Mouse (Mus musculus) heart, embryonic 13.5 days (tissue): ENCODE data around the gene Col4a3bp. TPM values are rescaled to one million over a fixed set of nuclear protein-coding genes. Genes with fewer than 3 reads are reported as not detected.
A peak's percentile ranks its signal among the peaks of the same experiment; 100 is the strongest.
"Not testable (repeated sequence)": the region's sequence is repeated elsewhere in the genome, so short reads cannot be mapped to it uniquely, and the experiment has no call there.

ENCODE experiments used
- ATAC-seq: fragments of 200-750 bp; cut with Nextera tagmentation; 2 replicates; pipeline ENCODE4 v1.8.0; 2017; ENCODE audit warnings: moderate TSS enrichment; ENCODE audit not compliant: insufficient number of reproducible peaks, low FRiP score, low TSS enrichment; ENCODE audit errors: extremely low read depth
- H3K27ac ChIP-seq: fragments of 300-500 bp; sonication (generic); replicated peaks from 2 replicates; pipeline ENCODE4 v1.5.1; 2015; ENCODE audit warnings: moderate library complexity, mild to moderate bottlenecking, inconsistent platforms
- H3K27me3 ChIP-seq: fragments of 300-500 bp; sonication (generic); replicated peaks from 2 replicates; pipeline ENCODE4 v1.6.1; 2015; ENCODE audit warnings: mild to moderate bottlenecking, inconsistent platforms
- H3K36me3 ChIP-seq: fragments of 300-500 bp; sonication (generic); 2 replicates; pipeline ENCODE4 v1.6.1; 2015; ENCODE audit warnings: mild to moderate bottlenecking, inconsistent platforms
- H3K4me1 ChIP-seq: fragments of 300-500 bp; sonication (generic); 2 replicates; pipeline ENCODE4 v1.6.1; 2015; ENCODE audit warnings: inconsistent platforms
- H3K4me2 ChIP-seq: fragments of 300-500 bp; sonication (generic); 2 replicates; pipeline ENCODE4 v1.6.1; 2015; ENCODE audit warnings: inconsistent platforms, mild to moderate bottlenecking, moderate library complexity
- H3K4me3 ChIP-seq: fragments of 300-500 bp; sonication (generic); 2 replicates; pipeline ENCODE4 v1.5.1; 2015; ENCODE audit warnings: moderate library complexity, mild to moderate bottlenecking, inconsistent platforms
- H3K9ac ChIP-seq: fragments of 300-500 bp; sonication (generic); 2 replicates; pipeline ENCODE4 v1.6.1; 2015; ENCODE audit warnings: inconsistent platforms, mild to moderate bottlenecking, moderate library complexity
- H3K9me3 ChIP-seq: fragments of 300-500 bp; sonication (generic); 2 replicates; pipeline ENCODE4 v1.6.1; 2016; ENCODE audit warnings: inconsistent platforms
- WGBS: fragments of 180-500 bp; shearing (Covaris S2); methylation state at CpG from one replicate; pipeline ENCODE4 v1.1.7; 2015; ENCODE audit warnings: mixed read lengths; 5-methylcytosine and 5-hydroxymethylcytosine counted together
- polyA plus RNA-seq: library from polyadenylated mRNA; unstranded; fragments of >200 nt; fragmentation: Nextera tagmentation; extraction: Ambion mirVana; gene quantifications from 2 replicates; pipeline ENCODE4 v1.2.1, GENCODE M21; 2015

Gene Col4a3bp
- polyA plus RNA-seq, 1 experiment from 2014 or later: 6.9 TPM

DNA sequence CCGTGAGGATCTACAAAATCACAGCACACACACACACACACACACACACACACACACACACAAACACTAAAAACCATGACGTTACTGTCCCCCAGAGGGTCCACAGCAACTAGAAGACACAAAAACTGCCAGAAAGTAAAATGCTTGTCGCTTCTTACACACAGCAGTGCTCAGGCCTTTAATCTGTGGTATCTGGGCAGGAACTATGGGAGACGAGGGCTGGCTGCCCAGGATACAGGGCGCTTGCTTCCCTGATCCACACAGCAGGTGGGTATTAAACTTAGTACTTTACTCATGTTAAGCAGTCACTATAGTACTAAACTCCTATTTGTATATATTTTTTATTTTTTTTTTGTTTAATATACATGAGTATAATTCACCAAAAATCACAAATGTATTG is 103.4 kb downstream of the Col4a3bp start:
- WGBS: 60% methylated on average over 5 of the region's 5 CpGs
- no peak overlapping the region for H3K4me2 ChIP-seq
- no peak for ATAC-seq

DNA sequence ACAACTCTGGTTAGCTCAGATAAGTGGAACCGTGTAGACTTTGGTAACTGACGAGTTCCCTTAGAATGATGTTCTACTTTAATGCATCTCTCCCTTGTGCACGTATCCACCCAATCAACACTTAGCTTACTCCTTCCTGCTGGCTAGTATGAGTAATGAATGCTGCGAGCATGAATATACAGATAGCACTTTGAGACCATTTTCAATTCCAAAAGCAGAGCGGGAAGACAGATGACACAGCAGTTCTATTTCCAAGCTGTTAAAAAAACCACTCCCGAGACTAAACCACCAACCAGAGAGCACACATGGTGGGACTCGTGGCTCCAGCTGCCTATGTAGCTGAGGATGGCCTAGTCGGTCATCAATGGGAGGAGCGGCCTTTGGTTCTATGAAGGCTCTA is 110.6 kb downstream of the Col4a3bp start:
- Histone ChIP-seq H3K9me3 (no peaks in the 10 kb centered on the region), H3K9ac (no peak overlapping the region), H3K4me2 (no peak overlapping the region), H3K4me1 (no peaks in the 10 kb centered on the region), H3K27me3 (no peaks in the 10 kb centered on the region), H3K27ac (no peak overlapping the region), H3K36me3 (peaks cover 97% of the 10 kb centered on the region), H3K4me3 (no peak overlapping the region)
- no peak for ATAC-seq
- WGBS: 86% methylated on average over 9 of the region's 9 CpGs

More for the DNA sequence above, 103.4 kb downstream of the Col4a3bp start:
- Histone ChIP-seq H3K27me3 (no peaks in the 10 kb centered on the region), H3K36me3 (peaks cover 47% of the 10 kb centered on the region), H3K9ac (no peak overlapping the region), H3K9me3 (no peaks in the 10 kb centered on the region), H3K27ac (no peak overlapping the region), H3K4me1 (no peaks in the 10 kb centered on the region), H3K4me3 (no peak overlapping the region)

DNA sequence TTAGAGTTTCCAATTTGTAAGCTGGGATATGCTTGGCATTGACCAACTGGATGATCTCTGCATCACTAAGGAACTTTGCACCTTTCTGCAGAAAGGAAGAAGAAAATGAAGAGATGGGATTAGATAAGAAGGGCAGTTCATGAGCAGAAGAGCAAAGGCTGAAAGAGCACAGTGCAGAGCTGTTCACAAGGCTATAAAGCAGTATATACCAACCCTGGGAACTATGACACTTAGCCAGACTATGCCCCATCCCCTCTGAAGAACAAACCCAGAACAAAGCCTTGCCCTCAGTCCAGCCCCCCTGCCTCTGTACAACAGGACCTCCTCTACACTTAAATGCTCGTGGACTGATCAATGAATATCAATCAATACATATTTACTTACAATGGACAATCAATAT is 114.3 kb downstream of the Col4a3bp start:
- Histone ChIP-seq H3K27me3 (no peaks in the 10 kb centered on the region), H3K27ac (no peak overlapping the region), H3K4me3 (no peak overlapping the region), H3K36me3 (peaks cover 96% of the 10 kb centered on the region), H3K9ac (no peak overlapping the region), H3K4me1 (no peaks in the 10 kb centered on the region), H3K9me3 (no peaks in the 10 kb centered on the region), H3K4me2 (no peak overlapping the region)
- WGBS: 76% methylated on average over 1 of the region's 1 CpGs
- no peak for ATAC-seq

DNA sequence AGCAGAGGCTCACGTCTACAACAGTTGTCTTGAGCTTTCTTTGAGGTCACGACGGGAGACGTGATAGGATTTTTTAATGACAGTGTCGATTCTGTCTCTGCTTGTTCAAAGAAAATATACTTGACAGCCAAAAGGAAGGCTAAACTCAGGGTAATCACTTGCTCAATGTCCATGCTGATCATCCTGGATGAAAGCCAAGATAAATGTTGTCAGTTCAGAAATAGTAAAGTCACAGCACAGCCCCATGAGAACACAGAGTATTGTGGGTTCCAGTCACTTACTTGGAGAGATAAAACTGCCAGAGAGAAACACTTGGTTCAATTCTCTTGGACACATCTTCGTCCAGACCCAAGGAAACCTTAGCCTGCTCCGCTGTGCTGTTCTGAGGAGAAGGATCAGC is 116.5 kb downstream of the Col4a3bp start:
- Histone ChIP-seq H3K27me3 (no peaks in the 10 kb centered on the region), H3K4me2 (no peak overlapping the region), H3K27ac (no peak overlapping the region), H3K4me1 (no peaks in the 10 kb centered on the region), H3K9ac (no peak overlapping the region), H3K36me3 (peaks cover 97% of the 10 kb centered on the region), H3K4me3 (no peak overlapping the region), H3K9me3 (no peaks in the 10 kb centered on the region)
- WGBS: 74% methylated on average over 7 of the region's 7 CpGs
- ATAC-seq: no peak

DNA sequence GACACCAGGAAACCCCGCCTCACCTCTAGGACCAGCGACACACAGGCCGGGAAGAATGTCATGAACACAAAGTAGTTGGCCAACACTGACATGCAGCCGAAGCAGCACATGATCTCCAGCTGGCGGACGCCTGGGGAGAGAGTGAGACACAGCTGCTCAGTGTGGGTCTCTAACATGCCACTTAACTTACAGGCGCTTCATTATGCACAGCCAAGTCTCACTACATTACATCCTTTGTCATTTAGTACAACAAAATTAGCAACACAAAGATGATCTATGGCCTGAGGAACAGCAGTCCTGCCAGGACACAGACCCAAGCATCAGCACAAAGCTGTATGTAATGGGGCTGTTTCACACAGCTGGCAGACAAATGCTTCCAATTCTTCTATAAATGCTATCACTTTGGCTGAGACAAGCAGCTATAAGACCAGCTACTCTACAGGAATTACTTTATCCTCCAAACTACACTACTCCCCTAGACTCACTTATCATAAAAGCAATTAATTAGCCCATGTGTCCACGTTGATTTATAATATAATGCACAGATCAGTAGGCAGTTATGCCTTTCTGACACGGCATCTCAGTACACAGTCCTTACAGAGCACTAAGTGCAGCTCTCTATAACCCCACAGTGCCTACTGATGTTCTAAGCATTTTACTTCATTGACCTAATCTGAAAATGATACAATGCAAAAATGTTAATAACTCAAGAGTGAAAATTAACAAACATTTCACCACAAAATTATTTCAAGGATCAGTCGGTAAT is 117.9 kb downstream of the Col4a3bp start:
- ATAC-seq: no peak

DNA sequence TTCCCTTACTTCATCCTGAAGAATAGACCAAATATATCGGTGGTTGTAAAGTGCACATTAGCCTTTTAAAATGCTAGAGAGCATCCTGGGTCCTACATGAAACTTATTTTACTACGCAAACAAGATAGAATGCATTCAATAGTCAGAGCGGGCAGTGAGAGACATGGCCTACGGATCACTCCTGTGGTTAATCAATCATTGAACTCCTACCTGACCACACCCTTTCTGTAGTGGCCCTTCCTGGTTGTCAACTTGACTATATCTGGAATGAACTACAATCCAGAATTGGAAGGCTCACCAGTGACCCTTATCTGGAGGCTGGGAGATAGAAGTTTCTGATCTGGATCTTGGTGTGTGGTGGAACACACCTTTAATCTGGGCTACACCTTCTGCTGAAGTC is 120.7 kb downstream of the Col4a3bp start:
- WGBS: 94% methylated on average over 4 of the region's 4 CpGs
- ATAC-seq, H3K27ac ChIP-seq, H3K4me3 ChIP-seq, H3K9ac ChIP-seq, H3K9me3 ChIP-seq, H3K27me3 ChIP-seq, H3K4me2 ChIP-seq: not testable (repeated sequence)
- Histone ChIP-seq H3K36me3 (peaks cover 85% of the 10 kb centered on the region), H3K4me1 (peaks cover 12% of the 10 kb centered on the region)

More for the DNA sequence above, 117.9 kb downstream of the Col4a3bp start:
- no peaks in the 10 kb centered on the region for H3K4me1 ChIP-seq
- no peak overlapping the region for H3K4me3 ChIP-seq
- H3K36me3 ChIP-seq: peaks cover 97% of the 10 kb centered on the region
- no peaks in the 10 kb centered on the region for H3K27me3 ChIP-seq
- H3K27ac ChIP-seq: no peak overlapping the region
- no peak overlapping the region for H3K4me2 ChIP-seq
- no peaks in the 10 kb centered on the region for H3K9me3 ChIP-seq
- no peak overlapping the region for H3K9ac ChIP-seq
- 77% methylated on average over 10 of the region's 10 CpGs for WGBS

DNA sequence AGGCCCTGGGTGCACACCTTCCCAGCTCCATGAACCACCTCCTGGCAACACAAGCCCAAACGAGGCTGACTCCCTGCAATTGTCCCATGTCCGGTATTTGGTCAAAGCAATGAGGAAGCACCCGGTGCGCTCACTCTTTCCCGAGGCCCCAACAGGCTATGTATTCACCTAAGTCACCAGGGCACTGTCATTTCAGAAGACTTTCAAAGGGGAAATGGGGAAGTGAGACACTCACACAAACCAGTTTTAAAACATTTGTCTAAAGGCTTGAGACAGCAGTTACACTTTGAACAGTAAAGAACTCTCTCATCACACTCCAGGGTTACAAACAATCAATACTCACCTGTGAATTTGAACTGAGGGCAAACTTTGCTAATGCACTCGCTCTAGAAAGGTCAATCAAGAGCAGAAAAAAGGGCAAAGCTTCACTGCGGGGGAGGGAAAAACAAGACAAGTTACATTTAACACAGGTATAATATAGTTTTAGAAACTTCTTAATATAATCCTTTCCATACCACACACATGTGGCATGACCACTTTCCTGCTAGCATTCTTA is 122.1 kb downstream of the Col4a3bp start:
- no peaks in the 10 kb centered on the region for H3K9me3 ChIP-seq
- no peak overlapping the region for H3K9ac ChIP-seq
- peaks cover 71% of the 10 kb centered on the region for H3K36me3 ChIP-seq
- no peak overlapping the region for H3K27ac ChIP-seq
- peaks cover 26% of the 10 kb centered on the region for H3K4me1 ChIP-seq
- no peaks in the 10 kb centered on the region for H3K27me3 ChIP-seq
- no peak for ATAC-seq
- no peak overlapping the region for H3K4me3 ChIP-seq
- no peak overlapping the region for H3K4me2 ChIP-seq
- 87% methylated on average over 7 of the region's 7 CpGs for WGBS

DNA sequence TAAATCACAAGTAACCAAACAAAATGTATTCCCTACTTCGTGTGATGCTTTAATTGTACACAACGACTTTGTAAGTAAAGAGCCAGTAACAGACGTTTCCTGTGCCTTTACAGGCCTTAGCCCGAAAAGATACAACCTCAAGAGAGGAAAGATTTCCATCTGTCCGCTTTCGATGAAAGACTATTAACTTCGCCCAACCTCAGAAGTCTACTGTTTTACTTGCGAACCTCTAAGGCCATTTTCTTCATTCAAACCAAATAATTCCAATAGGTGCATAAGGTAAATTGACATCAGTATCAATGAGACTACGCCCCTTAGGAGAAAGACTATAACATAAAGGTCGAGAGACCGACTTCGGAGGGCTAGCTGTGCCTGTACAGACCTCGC is 127.6 kb downstream of the Col4a3bp start:
- ATAC-seq: no peak
- WGBS: 4% methylated on average over 13 of the region's 13 CpGs
- H3K9ac ChIP-seq: peak overlapping the region; percentile 98
- H3K27ac ChIP-seq: peak overlapping the region; percentile 94
- no peaks in the 10 kb centered on the region for H3K27me3 ChIP-seq
- peaks cover 18% of the 10 kb centered on the region for H3K36me3 ChIP-seq
- no peaks in the 10 kb centered on the region for H3K9me3 ChIP-seq
- peak overlapping the region; percentile 97 for H3K4me3 ChIP-seq
- peak overlapping the region; percentile 73 for H3K4me2 ChIP-seq
- peaks cover 38% of the 10 kb centered on the region for H3K4me1 ChIP-seq

DNA sequence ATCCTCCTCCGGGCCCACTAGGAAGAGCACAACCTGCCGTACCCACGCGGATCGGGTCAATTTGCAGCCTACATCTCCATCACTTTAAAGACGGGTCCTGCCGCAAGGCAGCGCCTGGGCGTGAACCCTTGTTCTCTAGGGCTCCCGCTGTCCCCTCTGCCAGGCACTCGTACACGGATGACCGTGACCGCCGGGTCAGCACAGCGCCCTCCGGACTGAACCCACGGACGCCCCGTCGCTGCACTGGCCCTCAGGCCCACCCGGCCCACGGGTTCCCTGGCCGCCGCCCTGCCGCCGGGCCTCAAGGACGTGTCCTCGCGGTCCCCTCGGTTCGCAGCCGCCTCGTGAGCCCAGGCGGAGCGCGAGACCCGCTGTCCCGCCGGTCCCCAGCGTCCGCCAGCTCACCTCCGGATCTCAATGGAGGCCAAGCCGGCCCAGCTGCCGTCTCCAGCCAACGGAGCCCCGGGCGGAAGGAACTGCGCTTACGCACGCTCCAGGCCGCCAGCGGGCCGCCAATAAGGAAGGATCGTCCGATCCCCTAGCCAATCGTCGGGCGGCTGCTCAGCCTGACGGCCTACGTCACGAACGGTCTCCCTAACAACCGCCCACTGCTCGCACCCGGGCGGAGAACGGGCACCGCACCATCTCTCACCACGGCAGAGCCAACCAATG is 128.1 kb downstream of the Col4a3bp start, which contains the start of gene Hmgcr:
TSS of gene Hmgcr (minus strand) at position 531 of the 672 bp plus-strand sequence.
- under 1% methylated on average over 68 of the region's 70 CpGs for WGBS
- ATAC-seq: peak; percentile 100
- peak within 1 kb of the TSS; percentile 97 for H3K4me3 ChIP-seq

DNA sequence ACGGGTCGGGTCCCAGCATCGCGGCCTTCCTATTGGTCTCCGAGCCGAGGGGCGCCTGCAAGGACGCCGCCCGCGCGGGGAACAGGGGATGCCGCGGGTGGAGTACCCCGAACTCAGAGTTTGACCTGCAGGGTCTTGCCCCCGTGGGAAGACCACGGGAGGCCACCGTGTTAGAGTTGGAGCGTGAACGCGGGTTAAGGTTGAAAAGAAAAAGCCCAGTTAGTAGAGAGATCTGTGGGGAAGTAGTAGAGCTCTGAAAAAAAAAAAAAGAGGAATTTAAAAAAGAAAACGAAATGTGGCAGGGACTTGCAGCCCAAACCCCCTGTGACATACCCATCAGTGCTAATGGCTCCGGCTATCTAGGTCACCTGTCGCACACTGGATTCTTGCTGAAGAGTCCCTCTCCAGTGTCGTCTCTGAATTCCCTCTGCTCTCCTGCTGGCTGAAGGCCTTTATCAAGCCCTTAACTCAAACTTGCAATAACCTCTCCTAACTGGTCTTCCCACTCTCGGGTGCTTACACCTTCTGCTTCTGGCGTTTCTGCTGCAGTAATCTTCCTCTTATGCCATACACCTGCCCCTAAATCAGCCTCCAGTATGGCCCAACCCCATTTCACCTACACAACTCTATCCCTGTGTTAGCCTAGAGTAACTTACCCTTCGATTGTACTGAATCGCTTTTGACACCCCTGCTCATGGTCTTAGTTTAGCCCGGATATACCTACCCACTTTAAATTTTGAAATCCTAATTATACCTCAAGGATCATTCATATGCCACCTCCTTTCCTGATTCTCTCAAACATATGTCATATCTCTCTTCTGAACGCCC is 128.9 kb downstream of the Col4a3bp start:
- peaks cover 38% of the 10 kb centered on the region for H3K4me1 ChIP-seq
- H3K27me3 ChIP-seq: no peaks in the 10 kb centered on the region
- H3K9me3 ChIP-seq: no peaks in the 10 kb centered on the region
- H3K4me2 ChIP-seq: peak overlapping the region; percentile 73
- H3K27ac ChIP-seq: peak overlapping the region; percentile 79
- H3K9ac ChIP-seq: peak overlapping the region; percentile 80
- H3K4me3 ChIP-seq: peak overlapping the region; percentile 97
- ATAC-seq: no peak
- H3K36me3 ChIP-seq: peaks cover 7% of the 10 kb centered on the region
- WGBS: 12% methylated on average over 31 of the region's 31 CpGs

More for the DNA sequence above, 128.1 kb downstream of the Col4a3bp start, which contains the start of gene Hmgcr:
- Histone ChIP-seq H3K27me3 (no peaks in the 10 kb centered on the region), H3K4me2 (peak within 1 kb of the TSS; percentile 73), H3K27ac (peak within 1 kb of the TSS; percentile 94), H3K4me1 (peaks cover 38% of the 10 kb centered on the region), H3K9me3 (no peaks in the 10 kb centered on the region), H3K36me3 (peaks cover 13% of the 10 kb centered on the region), H3K9ac (peak within 1 kb of the TSS; percentile 98)

DNA sequence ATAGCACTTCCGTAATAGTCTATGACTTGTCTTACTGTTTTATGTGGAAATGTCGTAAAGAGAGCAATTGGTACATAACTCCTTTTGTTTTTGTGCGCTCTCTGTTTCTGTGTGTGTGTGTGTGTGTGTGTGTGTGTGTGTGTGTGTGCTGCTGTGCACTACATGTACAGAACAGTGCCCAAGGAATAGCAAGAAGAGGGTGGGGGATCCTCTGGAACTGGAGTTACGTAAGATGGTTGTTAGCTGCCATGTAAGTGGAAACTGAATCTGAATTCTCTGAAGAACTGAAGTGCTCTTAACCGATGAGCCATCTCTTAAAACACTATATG is 129.5 kb downstream of the Col4a3bp start:
- WGBS: 88% methylated on average over 5 of the region's 5 CpGs
- Histone ChIP-seq H3K4me1 (peaks cover 38% of the 10 kb centered on the region), H3K4me3 (no peak overlapping the region), H3K4me2 (no peak overlapping the region), H3K9ac (no peak overlapping the region), H3K27me3 (no peaks in the 10 kb centered on the region), H3K9me3 (no peaks in the 10 kb centered on the region), H3K36me3 (peaks cover under 1% of the 10 kb centered on the region; the same call in 1 of the 2 replicates), H3K27ac (no peak overlapping the region)
- ATAC-seq: no peak
